14 mouse cellular contexts compared by ENCODE assay signal in the genomic region with DNA sequence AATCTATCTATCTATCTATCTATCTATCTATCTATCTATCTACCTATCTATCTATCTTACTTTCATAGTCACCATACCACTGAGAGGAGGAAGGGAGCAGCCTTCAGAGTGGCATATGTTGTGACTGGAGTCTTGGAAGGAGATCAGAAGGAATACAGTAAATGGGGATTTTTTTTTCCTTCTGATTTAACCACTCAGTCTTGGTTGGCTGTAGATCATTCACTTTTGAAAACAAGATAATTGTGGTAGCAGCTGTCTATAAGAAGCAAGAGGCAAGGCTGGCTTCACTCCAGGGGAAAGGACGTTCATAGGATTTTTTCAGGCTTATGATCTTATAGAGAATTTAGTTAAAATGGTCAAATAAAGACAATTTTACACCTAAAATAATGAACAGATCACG.
"Had no signal": no experiment of that assay in that cellular context is flagged by ENCODE, and none has a peak within 500 bp of the region (broad histone marks: within the 10 kb centered on the region; RNA-seq: fewer than 3 reads in every experiment).

No protein-coding gene starts in this region.

- ATAC-seq: liver, embryonic 12.5 days; midbrain, embryonic 16.5 days had no signal

- H3K9ac ChIP-seq: limb, embryonic 12.5 days; liver, embryonic 12.5 days; liver, embryonic 15.5 days; midbrain, embryonic 12.5 days had no signal

- H3K27me3 ChIP-seq: limb, embryonic 12.5 days; liver, embryonic 12.5 days; liver, embryonic 15.5 days; midbrain, embryonic 12.5 days had no signal

- H3K4me3 ChIP-seq: limb, embryonic 12.5 days; liver, embryonic 12.5 days; liver, embryonic 15.5 days; midbrain, embryonic 12.5 days had no signal

- H3K9me3 ChIP-seq: limb, embryonic 12.5 days; liver, embryonic 12.5 days; liver, embryonic 15.5 days; midbrain, embryonic 12.5 days had no signal

- H3K36me3 ChIP-seq: limb, embryonic 12.5 days; liver, embryonic 12.5 days; liver, embryonic 15.5 days; midbrain, embryonic 12.5 days had no signal

- H3K27ac ChIP-seq: limb, embryonic 12.5 days; liver, embryonic 12.5 days; liver, embryonic 15.5 days; macrophage; midbrain, embryonic 12.5 days had no signal

- H3K4me1 ChIP-seq: limb, embryonic 12.5 days; liver, embryonic 12.5 days; liver, embryonic 15.5 days; midbrain, embryonic 12.5 days had no signal

- H3K4me2 ChIP-seq: limb, embryonic 12.5 days; liver, embryonic 12.5 days; liver, embryonic 15.5 days; midbrain, embryonic 12.5 days had no signal

- DNase-seq: kidney, adult 9 months; kidney, postnatal 14 days; kidney, postnatal 4 days; liver; lung, adult 18-20 months; lung, postnatal 14 days; thymus, adult 18-20 months; thymus, postnatal 36 days had no signal
